Mouse (Mus musculus) retina, embryonic 14.5 days (tissue): ENCODE data around the gene Zfp973.
"Not testable (repeated sequence)": the region's sequence is repeated elsewhere in the genome, so short reads cannot be mapped to it uniquely, and the experiment has no call there.

ENCODE experiments used
- DNase-seq: peaks from one replicate; pipeline ENCODE4 v3.0.0-alpha.2; 2015; ENCODE audit warnings: low spot score

Gene Zfp973

GRCm38 (mm10) chr2:176670222-176670621 is at the start of gene Zfp973:
Gene Zfp973 (plus strand): TSS chr2:176670522.
- not testable (repeated sequence) for DNase-seq

GRCm38 (mm10) chr2:176636244-176636643 is 34.1 kb upstream of the Zfp973 start, which contains the start of gene Gm14308:
Gene Gm14308 (minus strand): TSS chr2:176636344.
- not testable (repeated sequence) for DNase-seq

GRCm38 (mm10) chr2:176708051-176708450 is 37.7 kb downstream of the Zfp973 start, which contains the start of gene Gm14305:
Gene Gm14305 (plus strand): TSS chr2:176708328.
- not testable (repeated sequence) for DNase-seq
